Mouse (Mus musculus) heart, adult 9 months (tissue): ENCODE measurements at regions not wholly inside any gene's neighbourhood (a gene's known extent, or its start where the extent isn't known, plus 50 kb on each side); places are given as distances from the start of the nearest gene placed in this dataset.
A peak's percentile ranks its signal among the peaks of the same experiment; 100 is the strongest.

Source experiments
- DNase-seq, 2 experiments: peaks; one replicate each; pipeline ENCODE4 v3.0.0; 2022; ENCODE audit warnings: low spot score in 2 of 2

DNA sequence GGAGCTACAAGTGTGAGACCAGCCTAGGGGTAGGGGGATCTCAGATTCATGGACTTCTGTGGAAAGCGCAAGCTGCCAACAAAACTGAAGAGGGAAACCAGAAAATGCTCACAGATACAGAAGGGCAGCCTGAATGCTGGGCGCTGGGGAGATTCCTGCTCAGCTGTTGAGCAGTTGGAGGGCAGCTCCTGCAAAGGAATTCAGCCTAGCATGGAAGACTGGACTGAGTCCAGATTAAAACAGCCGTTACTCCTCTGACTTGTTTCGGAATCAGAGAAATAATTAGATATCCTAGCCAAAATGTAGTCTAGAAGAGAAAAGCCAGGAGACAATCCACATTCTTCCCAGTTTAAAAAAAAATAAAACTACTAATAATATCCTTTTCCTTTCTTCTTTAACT lies 83.7 kb downstream of the Asb9 start:
- DNase-seq = peak; percentile 13 to 26
